Mouse (Mus musculus) embryonic fibroblast, embryonic 13.5 days (primary cell): ENCODE data around the gene Krt33a. TPM values are rescaled to one million over a fixed set of nuclear protein-coding genes. Genes with fewer than 3 reads are reported as not detected.

ENCODE experiments used
- H3K27ac ChIP-seq: 2 replicates; pipeline ENCODE4 v1.5.1; 2012; ENCODE audit warnings: low read length, control low read depth, inconsistent platforms; ENCODE audit not compliant: insufficient read depth
- H3K4me1 ChIP-seq: 2 replicates; pipeline ENCODE4 v1.6.1; 2011; ENCODE audit warnings: low read length; ENCODE audit not compliant: control insufficient read depth, insufficient read depth
- H3K4me3 ChIP-seq: 2 replicates; pipeline ENCODE4 v1.5.1; 2011; ENCODE audit warnings: mild to moderate bottlenecking, control low read depth, low read length; ENCODE audit not compliant: insufficient read depth
- CTCF ChIP-seq: IDR thresholded peaks from 2 replicates; pipeline ENCODE4 v1.5.1; 2011; ENCODE audit warnings: mild to moderate bottlenecking, control low read depth, low read length, moderate library complexity, borderline replicate concordance; ENCODE audit not compliant: insufficient read depth
- POLR2A ChIP-seq: IDR thresholded peaks from 2 replicates; pipeline ENCODE4 v1.6.1; 2011; ENCODE audit warnings: low read depth, mild to moderate bottlenecking, control low read depth, low read length, moderate library complexity
- polyA plus RNA-seq: library from polyadenylated mRNA; stranded (reverse); fragments of >200 nt; gene quantifications from 2 replicates; pipeline ENCODE4 v1.2.4, GENCODE M21; 2011; ENCODE audit warnings: low read depth; ENCODE audit not compliant: missing spikeins, insufficient read length

Gene Krt33a
- polyA plus RNA-seq, 1 experiment = not detected

DNA sequence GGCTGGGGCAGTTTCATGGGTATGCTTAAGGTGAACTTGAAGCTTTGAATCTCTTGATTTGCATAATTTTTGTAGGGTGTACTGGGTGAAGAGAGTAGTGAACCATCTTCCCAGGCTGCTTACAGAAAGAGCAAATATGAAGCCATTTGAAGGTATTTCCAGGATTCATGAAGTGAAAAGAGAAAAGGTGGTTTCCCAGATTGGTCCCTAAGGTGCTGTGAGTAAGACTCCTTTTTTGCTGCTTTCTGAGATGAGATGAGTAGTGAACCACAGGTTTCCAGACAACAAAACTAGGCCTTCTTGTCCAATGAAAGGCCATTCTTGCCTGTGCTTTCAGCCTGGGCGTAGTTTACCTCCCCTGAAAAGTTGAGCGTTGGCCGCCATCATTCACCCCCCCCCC lies 27.5 kb downstream of the Krt33a start:
- no peak for TF ChIP-seq CTCF
- no peak for TF ChIP-seq POLR2A

DNA sequence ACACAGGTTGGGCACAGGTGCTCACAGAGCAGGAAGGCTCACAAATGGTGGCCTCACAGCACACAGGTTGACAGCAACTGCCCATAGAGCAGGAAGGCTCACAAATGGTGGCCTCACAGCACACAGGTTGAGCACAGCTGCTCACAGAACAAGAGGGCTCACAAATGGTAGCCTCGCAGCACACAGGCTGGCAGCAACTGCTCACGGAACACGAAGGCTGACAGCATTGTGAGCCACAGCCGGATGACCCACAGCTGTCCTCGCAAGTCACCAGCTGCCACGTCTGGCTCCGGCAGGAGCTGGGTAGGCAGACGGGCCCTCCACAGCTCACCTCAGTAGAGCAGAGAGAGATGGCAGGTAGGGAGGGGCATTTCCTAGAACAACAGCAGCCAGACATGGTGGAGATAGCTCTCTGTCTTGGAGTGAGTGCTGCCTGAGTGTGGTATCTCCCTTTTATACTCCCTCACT lies 29.8 kb downstream of the Krt33a start, which contains the start of gene Krtap16-1:
Gene Krtap16-1, minus strand, starts transcription at position 418 of the 468 bp plus-strand sequence.
- H3K4me1 ChIP-seq = no peaks in the 10 kb centered on the region
- no peak within 1 kb of the TSS for H3K27ac ChIP-seq
- no peak within 1 kb of the TSS for H3K4me3 ChIP-seq
- no peak for TF ChIP-seq CTCF
- TF ChIP-seq POLR2A = no peak

More for the DNA sequence above, 27.5 kb downstream of the Krt33a start:
- Histone ChIP-seq H3K27ac (no peak overlapping the region), H3K4me1 (no peaks in the 10 kb centered on the region), H3K4me3 (no peak overlapping the region)

DNA sequence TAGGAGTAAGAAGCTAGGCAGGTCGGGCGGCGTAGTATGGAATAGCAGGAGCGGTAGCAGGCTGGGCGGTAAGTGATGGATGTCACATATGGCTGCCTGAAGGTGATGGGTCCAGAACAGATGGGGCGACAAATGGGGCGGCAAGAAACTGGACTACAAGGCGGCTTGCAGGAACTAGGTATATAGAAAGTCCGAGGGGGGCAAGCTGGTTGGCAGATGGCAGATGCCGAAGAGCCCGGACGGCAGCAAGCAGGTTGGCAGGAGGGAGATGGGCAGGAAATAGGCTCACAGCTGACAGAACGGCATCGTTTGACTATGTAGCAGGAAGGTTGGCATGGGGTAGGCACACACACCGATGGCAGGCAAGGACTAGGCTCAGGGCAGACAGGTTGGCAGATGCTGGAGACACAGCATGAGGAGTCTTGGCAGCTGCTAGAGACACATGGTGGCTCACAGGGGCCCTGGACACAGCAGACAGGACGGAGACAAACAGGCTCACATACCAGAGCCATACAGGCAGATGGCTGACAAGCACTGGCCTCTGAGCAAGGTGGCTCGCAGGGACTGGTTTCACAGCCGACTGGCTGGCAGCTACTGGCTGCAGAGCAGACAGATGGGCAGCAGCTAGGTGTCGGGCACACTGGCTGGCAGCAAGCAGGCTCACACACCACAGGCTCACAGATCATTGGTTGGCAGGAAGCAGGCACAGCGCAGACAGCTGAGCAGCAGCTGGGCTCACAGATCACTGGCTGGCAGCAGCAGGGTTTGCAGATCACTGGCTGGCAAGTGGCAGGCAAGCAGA lies 30.5 kb downstream of the Krt33a start:
- TF ChIP-seq CTCF = no peak
- TF ChIP-seq POLR2A = no peak

DNA sequence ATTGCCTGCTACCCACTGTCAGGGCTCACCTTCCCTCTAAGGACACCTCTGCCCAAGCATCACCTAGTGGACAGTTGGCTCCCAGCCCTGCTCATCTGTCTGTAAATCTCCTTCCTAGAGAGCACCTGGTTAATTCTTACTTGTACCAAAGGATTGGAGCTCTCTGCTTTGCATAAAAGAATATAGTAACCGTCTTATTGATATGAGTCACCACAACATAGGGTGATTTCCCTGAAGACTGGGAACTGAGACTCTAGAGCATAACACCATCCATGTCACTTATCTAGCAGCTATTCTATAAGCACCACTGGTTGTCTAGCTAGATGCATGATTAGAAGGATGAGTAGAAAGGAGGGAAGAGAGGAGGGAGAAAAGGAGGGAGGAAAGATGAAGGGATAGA lies 32.6 kb downstream of the Krt33a start:
- TF ChIP-seq CTCF (no peak), POLR2A (no peak)
- no peak overlapping the region for H3K4me3 ChIP-seq
- H3K4me1 ChIP-seq = no peaks in the 10 kb centered on the region
- H3K27ac ChIP-seq = no peak overlapping the region

More for the DNA sequence above, 30.5 kb downstream of the Krt33a start:
- no peak overlapping the region for H3K27ac ChIP-seq
- H3K4me3 ChIP-seq = no peak overlapping the region
- H3K4me1 ChIP-seq = no peaks in the 10 kb centered on the region

DNA sequence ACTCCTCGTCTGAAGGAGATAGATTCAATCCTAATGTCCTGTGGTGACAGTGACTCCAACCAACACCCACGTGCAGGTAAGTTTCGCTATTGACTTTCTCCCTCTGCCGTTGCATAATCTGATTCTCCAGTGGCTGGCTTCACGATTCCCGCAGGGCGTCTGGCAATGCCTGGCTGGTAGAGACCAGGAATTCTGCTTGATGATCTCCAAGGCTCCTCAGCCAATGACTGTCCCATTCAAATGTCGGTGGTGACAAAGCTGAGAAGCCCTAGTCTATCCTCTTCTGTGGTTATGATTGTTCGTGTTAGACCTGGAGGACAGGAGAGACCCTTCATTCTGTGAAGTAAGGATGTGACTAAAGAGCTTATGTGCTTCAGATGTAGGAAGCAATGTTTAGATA lies 33.3 kb downstream of the Krt33a start:
- no peaks in the 10 kb centered on the region for H3K4me1 ChIP-seq
- TF ChIP-seq CTCF (no peak), POLR2A (no peak)

DNA sequence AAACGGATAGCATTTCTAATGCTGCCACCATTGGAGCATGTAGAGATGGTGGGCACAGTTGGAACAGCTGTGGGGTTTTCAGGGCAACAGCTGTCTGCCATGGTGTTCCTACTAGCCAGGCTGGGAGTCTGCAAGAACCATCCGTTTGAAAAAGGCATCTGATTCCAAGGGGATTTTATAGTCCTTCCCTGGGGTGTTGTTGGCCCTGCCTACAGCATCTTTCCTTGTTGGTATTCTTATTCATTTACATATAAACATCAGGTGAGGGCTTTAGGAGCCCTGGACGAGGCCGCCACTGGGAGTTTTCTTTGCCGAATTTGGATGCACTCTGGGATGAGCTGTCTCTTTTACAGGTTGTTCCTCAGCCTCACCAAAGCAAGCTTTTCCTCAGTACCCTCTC lies 37.1 kb downstream of the Krt33a start, which contains the start of gene Krtap29-1:
Gene Krtap29-1, minus strand, starts transcription at position 101 of the 400 bp plus-strand sequence.
- H3K4me3 ChIP-seq = no peak within 1 kb of the TSS
- no peak for TF ChIP-seq POLR2A
- H3K27ac ChIP-seq = no peak within 1 kb of the TSS
- H3K4me1 ChIP-seq = no peaks in the 10 kb centered on the region

More for the DNA sequence above, 33.3 kb downstream of the Krt33a start:
- H3K27ac ChIP-seq = no peak overlapping the region
- H3K4me3 ChIP-seq = no peak overlapping the region

DNA sequence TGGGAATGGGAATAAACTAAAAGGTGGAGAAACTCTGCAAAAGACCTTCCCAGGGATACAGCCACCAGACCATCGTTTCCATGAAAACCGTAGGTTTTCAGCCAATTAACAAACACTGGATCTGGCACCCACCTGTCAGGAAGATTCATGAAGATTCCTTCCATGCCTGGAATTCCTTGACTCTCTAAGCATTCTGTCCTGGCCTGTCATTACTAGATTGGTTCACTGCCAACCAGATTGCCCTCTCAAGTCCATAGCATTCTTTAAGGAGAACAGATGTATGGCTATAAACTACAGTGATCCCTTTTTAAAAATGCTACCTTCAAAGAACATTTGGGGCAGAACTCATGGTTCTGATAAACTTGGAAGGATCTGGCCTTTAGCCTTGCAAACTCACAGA lies 50.1 kb downstream of the Krt33a start:
- H3K4me1 ChIP-seq = no peaks in the 10 kb centered on the region
- no peak overlapping the region for H3K27ac ChIP-seq
- no peak overlapping the region for H3K4me3 ChIP-seq
- TF ChIP-seq CTCF (no peak), POLR2A (no peak)

DNA sequence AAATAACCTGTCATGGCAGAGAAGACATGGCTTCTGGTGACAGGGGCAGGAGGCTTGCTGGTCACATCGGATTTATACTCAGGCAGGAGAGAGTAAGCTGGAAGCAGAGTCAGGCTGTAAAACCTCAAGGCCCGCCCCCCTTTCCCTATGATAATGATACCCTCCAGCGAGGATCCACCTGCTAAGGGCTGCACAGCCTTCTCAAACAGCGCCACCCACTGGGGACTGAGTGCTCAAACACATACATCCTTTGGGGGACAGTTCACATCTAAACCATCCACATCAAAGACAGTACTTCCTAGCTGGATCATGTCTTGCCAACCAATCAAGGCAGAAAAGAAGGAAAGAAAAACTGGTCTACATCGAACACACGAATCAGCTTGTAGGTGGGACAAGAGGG lies 51.8 kb downstream of the Krt33a start:
- H3K4me3 ChIP-seq = no peak overlapping the region
- no peak for TF ChIP-seq POLR2A
- no peak for TF ChIP-seq CTCF

More for the DNA sequence above, 51.8 kb downstream of the Krt33a start:
- H3K4me1 ChIP-seq = no peaks in the 10 kb centered on the region
- H3K27ac ChIP-seq = no peak overlapping the region

Other genes with a start within 250 kb of the Krt33a start
- not detected in 2 replicates for gene Gm11595, start 243.3 kb downstream of the Krt33a start, polyA plus RNA-seq
- not detected in 2 replicates for gene Krtap4-8, start 235.5 kb downstream of the Krt33a start, polyA plus RNA-seq
- not detected in 2 replicates for gene Krtap4-9, start 231.0 kb downstream of the Krt33a start, polyA plus RNA-seq
- gene Gm11596, start 222.7 kb downstream of the Krt33a start, polyA plus RNA-seq = not detected in 2 replicates
- gene Gm11569, start 217.3 kb downstream of the Krt33a start, polyA plus RNA-seq = not detected in 2 replicates
- gene Gm11554, start 211.8 kb downstream of the Krt33a start, polyA plus RNA-seq = not detected in 2 replicates
- gene Krtap4-13, start 206.3 kb downstream of the Krt33a start, polyA plus RNA-seq = not detected in 2 replicates
- not detected in 2 replicates for gene Gm11564, start 200.5 kb downstream of the Krt33a start, polyA plus RNA-seq
- not detected in 2 replicates for gene 2300003K06Rik, start 178.1 kb downstream of the Krt33a start, polyA plus RNA-seq
- gene Krtap4-16, start 164.6 kb downstream of the Krt33a start, polyA plus RNA-seq = not detected in 2 replicates
- gene Gm11568, start 158.3 kb downstream of the Krt33a start, polyA plus RNA-seq = not detected in 2 replicates
- gene Gm11559, start 151.7 kb downstream of the Krt33a start, polyA plus RNA-seq = not detected in 2 replicates
- gene Krtap9-1, start 142.8 kb downstream of the Krt33a start, polyA plus RNA-seq = not detected in 2 replicates
- gene Gm11567, start 137.0 kb downstream of the Krt33a start, polyA plus RNA-seq = not detected in 2 replicates
- not detected in 2 replicates for gene Krtap31-1, start 108.3 kb downstream of the Krt33a start, polyA plus RNA-seq
- gene Gm11565, start 101.5 kb downstream of the Krt33a start, polyA plus RNA-seq = not detected in 2 replicates
- not detected in 2 replicates for gene Krtap31-2, start 79.9 kb downstream of the Krt33a start, polyA plus RNA-seq
- not detected in 2 replicates for gene Krtap9-5, start 67.7 kb downstream of the Krt33a start, polyA plus RNA-seq
- gene Krtap29-1, start 37.2 kb downstream of the Krt33a start, polyA plus RNA-seq = not detected in 2 replicates
- gene Krtap16-1, start 29.6 kb downstream of the Krt33a start, polyA plus RNA-seq = not detected in 2 replicates
- not detected in 2 replicates for gene Krtap17-1, start 22.2 kb downstream of the Krt33a start, polyA plus RNA-seq
- gene Krt33b, start 13.7 kb upstream of the Krt33a start, polyA plus RNA-seq = not detected in 2 replicates
- not detected in 2 replicates for gene Krt34, start 25.3 kb upstream of the Krt33a start, polyA plus RNA-seq
- not detected in 2 replicates for gene Krt31, start 34.3 kb upstream of the Krt33a start, polyA plus RNA-seq
- gene Krt32, start 72.0 kb upstream of the Krt33a start, polyA plus RNA-seq = not detected in 2 replicates
- gene Krt35, start 80.0 kb upstream of the Krt33a start, polyA plus RNA-seq = not detected in 2 replicates
- not detected in 2 replicates for gene Krt36, start 89.4 kb upstream of the Krt33a start, polyA plus RNA-seq
- gene Krt13, start 105.4 kb upstream of the Krt33a start, polyA plus RNA-seq = not detected in 2 replicates
- not detected in 2 replicates for gene Krt15, start 119.7 kb upstream of the Krt33a start, polyA plus RNA-seq
- 4.7 and 10.8 TPM in 2 replicates for gene Krt19, start 132.5 kb upstream of the Krt33a start, polyA plus RNA-seq
- not detected in 2 replicates for gene Krt9, start 177.0 kb upstream of the Krt33a start, polyA plus RNA-seq
- gene Krt14, start 191.3 kb upstream of the Krt33a start, polyA plus RNA-seq = not detected in 2 replicates
- gene Krt16, start 232.7 kb upstream of the Krt33a start, polyA plus RNA-seq = not detected in 2 replicates
- not detected in 2 replicates for gene Krt17, start 244.8 kb upstream of the Krt33a start, polyA plus RNA-seq